Mouse (Mus musculus): Measurements from ENCODE around the gene Kap.
"Not testable (repeated sequence)": the region's sequence is repeated elsewhere in the genome, so short reads cannot be mapped to it uniquely, and the experiment has no call there.

Kap gene

DNA sequence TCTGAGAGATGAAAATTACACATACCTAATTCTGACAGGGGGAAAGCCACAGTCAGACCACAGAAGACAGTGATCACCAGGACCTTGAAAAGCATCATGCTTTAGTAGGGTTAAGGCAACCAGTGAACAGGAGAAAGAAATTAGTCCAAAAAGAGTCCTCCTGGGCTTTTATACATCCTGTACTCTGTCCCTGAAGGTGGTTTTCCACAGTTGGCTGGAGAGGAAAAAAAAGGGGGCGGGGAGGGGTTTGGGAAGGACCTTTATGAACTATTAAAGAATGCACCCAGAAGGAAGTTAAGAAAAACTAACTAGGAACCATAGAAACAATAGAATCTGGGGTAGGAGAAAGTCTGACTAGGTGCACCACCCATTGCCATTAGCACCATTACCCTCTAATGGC lies at the start of gene Kap:
TSS of gene Kap (minus strand) at position 237 of the 400 bp plus-strand sequence.
- DNase-seq (ENCODE audit: extremely low spot score), result no peak

DNA sequence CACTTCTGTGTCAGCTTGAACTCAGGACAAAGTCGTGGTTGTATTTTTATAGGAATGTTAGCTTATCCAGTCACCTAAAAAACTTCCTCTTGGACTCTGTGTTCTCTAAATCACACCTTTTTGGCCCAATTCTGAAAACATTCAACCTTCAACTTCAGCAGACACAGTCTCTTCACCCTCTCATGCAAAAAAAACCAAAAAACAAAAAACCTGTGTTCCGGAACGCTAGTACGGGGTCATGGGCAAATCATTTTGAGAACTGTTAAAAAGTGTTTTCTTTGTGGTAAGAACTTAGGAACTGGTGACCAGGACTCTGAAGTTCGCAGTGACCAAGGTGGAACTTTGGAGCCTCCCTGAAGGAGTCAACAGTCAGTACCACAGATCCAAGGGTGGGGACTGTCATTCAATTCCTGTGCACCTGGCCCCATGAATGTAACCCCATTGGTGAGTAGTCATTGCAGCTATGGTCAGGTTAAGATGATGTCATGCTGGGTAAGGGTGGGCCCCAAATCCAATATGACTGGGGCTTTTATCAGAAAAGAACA lies 32.4 kb upstream of the Kap start:
- no peak for DNase-seq (ENCODE audit: extremely low spot score)

GRCm38 (mm10) chr6:133883446-133883985 lies 30.0 kb upstream of the Kap start:
- no peak for DNase-seq (ENCODE audit: extremely low spot score)

- peak; percentile 59 for DNase-seq (ENCODE audit: extremely low spot score)
These were observed 22.4 kb upstream of the Kap start for GRCm38 (mm10) chr6:133875906-133876462.

GRCm38 (mm10) chr6:133872667-133873066 lies 19.1 kb upstream of the Kap start:
- DNase-seq (ENCODE audit: extremely low spot score), result no peak

GRCm38 (mm10) chr6:133871131-133871530 lies 17.6 kb upstream of the Kap start:
- DNase-seq (ENCODE audit: extremely low spot score), result no peak

GRCm38 (mm10) chr6:133868381-133868780 lies 14.8 kb upstream of the Kap start:
- no peak for DNase-seq (ENCODE audit: extremely low spot score)

GRCm38 (mm10) chr6:133855871-133856270 lies 2.3 kb upstream of the Kap start:
- DNase-seq (ENCODE audit: extremely low spot score), result no peak

GRCm38 (mm10) chr6:133849359-133849758 lies 4.2 kb downstream of the Kap start:
- DNase-seq (ENCODE audit: extremely low spot score), result no peak

GRCm38 (mm10) chr6:133848861-133849260 lies 4.7 kb downstream of the Kap start:
- not testable (repeated sequence) for DNase-seq (ENCODE audit: extremely low spot score)

DNA sequence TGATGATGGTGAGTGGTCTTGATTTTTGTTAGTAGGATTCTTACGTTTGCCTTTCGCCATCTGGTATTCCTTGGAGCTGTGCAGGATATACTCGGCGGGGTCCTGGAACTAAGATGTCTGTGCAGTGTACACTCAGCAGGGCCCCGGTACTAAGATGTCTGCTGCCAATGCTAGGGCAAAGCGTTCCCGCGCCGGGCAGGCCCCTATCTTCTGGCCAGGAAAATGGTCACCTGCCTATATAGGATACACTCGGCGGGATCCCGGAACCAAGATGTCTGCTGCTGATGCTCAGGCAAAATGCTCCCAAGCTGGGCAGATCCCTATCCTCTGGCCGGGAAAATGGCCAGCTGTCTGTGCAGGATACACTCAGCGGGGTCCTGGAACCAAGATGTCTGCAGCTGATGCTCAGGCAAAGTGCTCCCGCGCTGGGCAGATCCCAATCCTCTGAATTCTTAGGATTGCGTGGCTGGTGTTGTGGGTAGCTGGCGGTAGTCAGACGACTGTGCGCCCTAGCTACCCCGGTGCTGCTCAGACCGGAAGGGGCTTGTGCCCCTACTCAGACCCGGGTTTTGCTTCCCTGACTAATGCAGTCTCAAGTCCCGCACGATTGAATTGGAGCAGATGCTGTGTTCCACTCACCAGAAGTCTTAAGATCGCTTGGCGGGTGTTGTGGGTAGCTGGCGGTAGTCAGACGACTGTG lies 15.1 kb downstream of the Kap start:
- not testable (repeated sequence) for DNase-seq (ENCODE audit: extremely low spot score)

DNA sequence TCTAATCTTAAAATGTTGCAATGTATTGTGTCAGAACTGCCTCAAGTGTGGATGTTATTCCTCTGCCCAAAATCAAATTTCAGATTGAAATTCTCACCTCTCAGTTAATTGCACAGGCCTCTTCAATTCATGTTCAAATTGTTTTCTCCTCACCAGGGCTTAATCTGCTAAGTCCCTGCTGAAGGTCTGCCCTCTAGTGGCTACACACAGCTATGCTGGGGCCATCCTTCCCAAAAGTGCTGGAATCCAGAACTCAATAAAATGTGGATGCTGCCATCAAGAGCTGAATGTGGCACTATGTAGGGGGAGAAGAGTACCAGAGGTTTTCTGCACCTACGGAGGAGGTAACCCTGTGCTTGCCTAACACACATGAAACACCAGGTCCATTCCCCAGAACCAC lies 41.2 kb downstream of the Kap start:
- no peak for DNase-seq (ENCODE audit: extremely low spot score)

All from embryo, embryonic 9.5 days (tissue).